Mouse (Mus musculus): Measurements from ENCODE around the gene Carm1. TPM values are rescaled to one million over a fixed set of nuclear protein-coding genes. Genes with fewer than 3 reads are reported as not detected.

Gene Carm1
- polyA plus RNA-seq (2012; rRNA removed), result 15.1 and 20.3 TPM in 2 replicates

GRCm38 (mm10) chr9:21546789-21547074, at the start of gene Carm1:
Gene Carm1, plus strand, starts transcription at chr9:21546894.

GRCm38 (mm10) chr9:21509772-21510688, 36.7 kb upstream of the Carm1 start, which contains the start of gene Tmed1:
Gene Tmed1, minus strand, starts transcription at chr9:21510252.

GRCm38 (mm10) chr9:21525937-21526633, 20.6 kb upstream of the Carm1 start, which contains the start of gene AB124611:
Gene AB124611, plus strand, starts transcription at chr9:21526176.

GRCm38 (mm10) chr9:21592703-21593121, 46.0 kb downstream of the Carm1 start, which contains the start of the genes Timm29 and Yipf2:
Gene Timm29, plus strand, starts transcription at chr9:21592722.
Gene Yipf2, minus strand, starts transcription at chr9:21592828.

GRCm38 (mm10) chr9:21615617-21616231, 69.0 kb downstream of the Carm1 start, which contains the start of gene Smarca4:
Gene Smarca4, plus strand, starts transcription at chr9:21616169.

Other genes with a start within 250 kb of the Carm1 start
- gene Ap1m2, start 234.6 kb upstream of the Carm1 start, polyA plus RNA-seq (2012; rRNA removed), result 0.45 and 0.55 TPM in 2 replicates
- 13.5 and 14.8 TPM in 2 replicates for gene Slc44a2, start 226.2 kb upstream of the Carm1 start, polyA plus RNA-seq (2012; rRNA removed)
- gene Ilf3, start 179.0 kb upstream of the Carm1 start, polyA plus RNA-seq (2012; rRNA removed), result 18.1 and 20.1 TPM in 2 replicates
- gene Qtrt1, start 135.1 kb upstream of the Carm1 start, polyA plus RNA-seq (2012; rRNA removed), result 21.2 and 22.9 TPM in 2 replicates
- 27.2 and 33.8 TPM in 2 replicates for gene Dnm2, start 122.0 kb upstream of the Carm1 start, polyA plus RNA-seq (2012; rRNA removed)
- 18.9 and 20.8 TPM in 2 replicates for gene Tmed1, start 36.6 kb upstream of the Carm1 start, polyA plus RNA-seq (2012; rRNA removed)
- gene AB124611, start 20.7 kb upstream of the Carm1 start, polyA plus RNA-seq (2012; rRNA removed), result 19.9 and 20.6 TPM in 2 replicates
- gene Timm29, start 45.8 kb downstream of the Carm1 start, polyA plus RNA-seq (2012; rRNA removed), result 13.7 and 14.3 TPM in 2 replicates
- 12.8 and 14.3 TPM in 2 replicates for gene Yipf2, start 45.9 kb downstream of the Carm1 start, polyA plus RNA-seq (2012; rRNA removed)
- gene Smarca4, start 69.3 kb downstream of the Carm1 start, polyA plus RNA-seq (2012; rRNA removed), result 14.1 and 16.4 TPM in 2 replicates
- gene Ldlr, start 176.6 kb downstream of the Carm1 start, polyA plus RNA-seq (2012; rRNA removed), result 23.3 and 25.4 TPM in 2 replicates
- gene Spc24, start 213.4 kb downstream of the Carm1 start, polyA plus RNA-seq (2012; rRNA removed), result 25.7 and 26.4 TPM in 2 replicates